Mouse (Mus musculus) hindbrain, embryonic 15.5 days (tissue): ENCODE results near the gene Pou2f2. TPM values are rescaled to one million over a fixed set of nuclear protein-coding genes. Genes with fewer than 3 reads are reported as not detected.

ENCODE experiments used
- ATAC-seq: fragments of 200-750 bp; cut with Nextera tagmentation; 2 replicates; pipeline ENCODE4 v1.8.0; 2017; ENCODE audit warnings: low read depth, moderate number of reproducible peaks, moderate TSS enrichment; ENCODE audit not compliant: low FRiP score
- H3K27ac ChIP-seq: fragments of 300-500 bp; sonication (generic); replicated peaks from 2 replicates; pipeline ENCODE4 v1.5.1; 2015; ENCODE audit warnings: mild to moderate bottlenecking, inconsistent platforms
- H3K27me3 ChIP-seq: fragments of 300-500 bp; sonication (generic); 2 replicates; pipeline ENCODE4 v1.6.1; 2015; ENCODE audit warnings: control low read depth, inconsistent platforms
- H3K36me3 ChIP-seq: fragments of 300-500 bp; sonication (generic); 2 replicates; pipeline ENCODE4 v1.6.1; 2015; ENCODE audit warnings: control low read depth, inconsistent platforms
- H3K4me1 ChIP-seq: fragments of 300-500 bp; sonication (generic); replicated peaks from 2 replicates; pipeline ENCODE4 v1.6.1; 2015; ENCODE audit warnings: control low read depth, inconsistent platforms
- H3K4me2 ChIP-seq: fragments of 300-500 bp; sonication (generic); 2 replicates; pipeline ENCODE4 v1.6.1; 2015; ENCODE audit warnings: moderate library complexity, mild to moderate bottlenecking, inconsistent platforms
- H3K4me3 ChIP-seq: fragments of 300-500 bp; sonication (generic); 2 replicates; pipeline ENCODE4 v1.5.1; 2015; ENCODE audit warnings: mild to moderate bottlenecking, inconsistent platforms
- H3K9ac ChIP-seq: fragments of 300-500 bp; sonication (generic); 2 replicates; pipeline ENCODE4 v1.6.1; 2015; ENCODE audit warnings: inconsistent platforms
- H3K9me3 ChIP-seq: fragments of 300-500 bp; sonication (generic); 2 replicates; pipeline ENCODE4 v1.6.1; 2016; ENCODE audit warnings: control low read depth, inconsistent platforms
- WGBS: fragments of 180-500 bp; shearing (Covaris S2); methylation state at CpG from one replicate; pipeline ENCODE4 v1.1.7; 2015; 5-methylcytosine and 5-hydroxymethylcytosine counted together
- polyA plus RNA-seq: library from polyadenylated mRNA; unstranded; fragments of >200 nt; fragmentation: Nextera tagmentation; extraction: Ambion mirVana; gene quantifications from 2 replicates; pipeline ENCODE4 v1.2.1, GENCODE M21; 2015

Pou2f2 gene
- polyA plus RNA-seq, 1 experiment from 2014 or later = 33.4 TPM

DNA sequence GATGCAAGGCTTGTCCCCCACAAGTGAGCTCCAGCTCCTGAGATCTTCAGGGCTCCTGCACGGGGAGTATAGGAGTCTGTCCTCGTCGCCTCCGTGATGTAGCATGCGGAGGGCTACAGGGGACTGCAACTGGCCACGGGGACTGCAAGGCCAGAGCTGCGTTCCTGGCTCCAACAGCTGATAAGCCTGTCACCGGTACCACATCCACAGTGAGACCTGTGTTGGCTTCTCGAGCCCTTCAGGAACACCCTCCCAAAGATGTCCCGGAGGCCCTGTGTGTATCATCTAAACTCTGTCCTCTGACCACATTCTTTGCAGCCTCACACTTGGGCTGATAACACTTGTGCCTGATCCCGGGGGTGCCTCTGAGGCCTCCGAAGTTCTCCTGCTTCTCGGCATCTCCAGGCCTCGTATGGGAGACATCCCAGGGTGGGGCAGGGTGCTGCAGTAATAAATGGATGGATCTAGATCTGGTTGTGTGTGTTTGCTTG lies 23.3 kb downstream of the Pou2f2 start:
- Histone ChIP-seq H3K36me3 (no peaks in the 10 kb centered on the region), H3K4me1 (peaks cover 48% of the 10 kb centered on the region), H3K9me3 (no peaks in the 10 kb centered on the region), H3K4me2 (no peak overlapping the region), H3K4me3 (no peak overlapping the region), H3K9ac (no peak overlapping the region), H3K27me3 (no peaks in the 10 kb centered on the region), H3K27ac (no peak overlapping the region)
- no peak for ATAC-seq
- 42% methylated on average over 14 of the region's 14 CpGs for whole genome bisulfite sequencing

DNA sequence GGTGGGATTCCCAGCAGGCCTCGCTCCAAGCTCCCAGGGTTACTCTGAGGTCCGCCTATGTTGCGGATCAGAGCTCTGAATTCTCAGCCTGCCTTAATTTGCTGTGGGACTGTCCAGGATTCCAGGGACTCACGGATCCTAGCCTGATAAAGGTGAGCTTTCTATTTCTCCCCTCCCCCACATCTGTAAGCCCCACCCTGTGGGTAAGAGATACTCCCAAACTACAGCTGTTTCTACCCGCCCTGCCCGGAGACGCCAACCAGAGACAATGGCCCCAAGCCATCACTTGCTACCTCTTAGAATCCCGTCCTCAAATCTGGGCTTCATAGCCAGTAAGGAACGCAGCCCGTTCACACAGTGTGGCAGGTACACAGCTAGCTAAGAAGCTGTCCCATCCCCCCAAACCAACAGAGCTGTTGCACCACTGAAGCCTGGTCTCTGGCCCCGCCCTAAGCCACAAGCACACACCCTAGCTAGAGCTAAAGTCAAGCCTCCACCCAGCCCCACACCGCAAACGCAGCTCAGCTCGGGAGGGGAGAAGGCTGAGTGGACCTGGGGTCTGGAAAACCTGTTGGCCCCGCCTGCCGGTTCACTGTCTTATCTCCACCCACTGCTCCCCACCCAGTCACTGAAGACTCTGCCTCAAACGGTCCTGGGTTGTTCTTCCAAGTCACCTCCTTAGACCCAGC lies 23.9 kb downstream of the Pou2f2 start:
- Histone ChIP-seq H3K27ac (0 out of 2 replicates have a peak overlapping the region, but pooled peaks have one; percentile 83), H3K9ac (0 out of 2 replicates have a peak overlapping the region, but pooled peaks have one; percentile 13)

DNA sequence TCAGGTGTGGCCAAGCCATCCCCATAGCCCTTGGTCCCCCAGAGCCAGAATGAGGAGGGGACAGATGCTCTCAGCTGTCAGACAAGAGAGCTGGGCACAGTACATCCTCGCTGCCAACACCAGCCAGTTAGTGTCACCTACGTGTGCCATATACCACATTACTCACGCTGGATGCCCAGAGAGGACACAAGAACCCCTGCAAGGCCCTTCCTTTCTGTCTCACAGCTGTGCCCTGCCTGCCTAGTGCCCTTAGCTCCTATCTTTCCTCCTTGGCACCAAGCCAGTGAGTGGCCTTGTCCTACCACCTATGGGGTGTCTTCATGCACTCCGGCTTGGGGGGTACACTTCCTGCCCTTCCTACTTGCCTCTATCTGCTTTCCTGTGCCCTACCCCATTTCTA lies 24.9 kb downstream of the Pou2f2 start:
- Histone ChIP-seq H3K4me1 (peaks cover 64% of the 10 kb centered on the region), H3K36me3 (no peaks in the 10 kb centered on the region)
- WGBS = 62% methylated on average over 4 of the region's 4 CpGs

More for the DNA sequence above, 23.9 kb downstream of the Pou2f2 start:
- Histone ChIP-seq H3K36me3 (no peaks in the 10 kb centered on the region), H3K27me3 (no peaks in the 10 kb centered on the region), H3K4me2 (0 out of 2 replicates have a peak overlapping the region, but pooled peaks have one; percentile 3), H3K9me3 (no peaks in the 10 kb centered on the region), H3K4me3 (no peak overlapping the region), H3K4me1 (peaks cover 54% of the 10 kb centered on the region)
- 20% methylated on average over 17 of the region's 17 CpGs for WGBS
- ATAC-seq = no peak

DNA sequence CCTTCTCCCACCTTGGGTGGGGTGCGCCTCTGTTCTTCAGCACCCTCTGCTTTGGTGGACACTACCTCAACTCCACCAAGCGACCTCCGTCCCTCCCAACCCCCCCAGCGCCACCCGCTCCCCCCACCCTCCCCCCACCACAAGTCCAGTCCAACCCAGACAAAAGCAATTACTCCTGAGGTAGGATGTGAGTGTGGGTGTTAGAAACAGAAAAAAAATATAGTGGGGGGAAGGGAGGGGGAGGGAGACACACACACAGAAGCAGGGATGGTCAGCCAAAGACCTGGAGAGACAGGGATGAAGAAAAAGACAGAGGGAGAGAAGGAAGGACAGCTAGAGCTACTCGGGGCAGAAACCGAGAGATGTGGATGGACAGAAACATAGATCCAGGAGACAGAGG lies 25.7 kb downstream of the Pou2f2 start:
- H3K27ac ChIP-seq = peak overlapping the region; percentile 83
- H3K4me1 ChIP-seq = peaks cover 66% of the 10 kb centered on the region
- no peak overlapping the region for H3K9ac ChIP-seq
- ATAC-seq = no peak
- 44% methylated on average over 7 of the region's 7 CpGs for WGBS
- peak overlapping the region; percentile 44 for H3K4me2 ChIP-seq
- no peaks in the 10 kb centered on the region for H3K9me3 ChIP-seq
- H3K27me3 ChIP-seq = no peaks in the 10 kb centered on the region
- 0 out of 2 replicates have a peak overlapping the region, but pooled peaks have one; percentile 23 for H3K4me3 ChIP-seq
- H3K36me3 ChIP-seq = no peaks in the 10 kb centered on the region

More for the DNA sequence above, 24.9 kb downstream of the Pou2f2 start:
- Histone ChIP-seq H3K27ac (peak overlapping the region; percentile 83), H3K9ac (no peak overlapping the region), H3K4me2 (peak overlapping the region; percentile 44; the same call in 1 of the 2 replicates), H3K27me3 (no peaks in the 10 kb centered on the region), H3K4me3 (no peak overlapping the region), H3K9me3 (no peaks in the 10 kb centered on the region)
- no peak for ATAC-seq

DNA sequence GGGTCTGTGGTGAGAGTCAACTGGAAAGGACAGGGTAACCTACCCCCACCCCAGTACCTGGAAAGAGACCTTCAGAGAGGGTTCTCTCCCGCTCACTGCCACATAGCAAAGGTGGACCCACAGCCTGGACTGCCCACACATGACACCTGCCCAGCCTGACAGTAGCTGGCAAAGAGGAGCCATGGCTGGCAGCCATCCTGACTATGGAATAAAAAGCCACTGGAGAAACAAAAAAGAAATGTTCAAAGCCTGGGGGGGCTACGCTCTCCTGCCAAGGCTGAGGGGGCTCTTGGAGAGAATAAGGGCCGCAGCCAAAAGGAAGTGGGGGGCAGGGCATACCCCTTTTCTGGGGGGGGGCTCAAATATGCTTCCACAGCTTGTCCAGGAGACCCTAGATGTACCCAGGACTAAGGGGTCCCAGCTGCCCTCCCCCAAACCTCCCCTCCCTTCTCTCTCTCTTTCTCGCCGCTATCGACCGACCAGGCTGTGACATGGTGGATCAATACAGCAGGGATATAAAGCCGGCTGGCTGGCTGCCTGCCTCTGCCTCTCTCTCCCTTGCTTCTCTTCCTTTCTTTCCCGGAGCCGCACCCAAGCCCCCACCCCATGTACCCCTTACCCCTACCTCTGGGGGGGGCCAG lies 27.5 kb downstream of the Pou2f2 start:
- Histone ChIP-seq H3K36me3 (no peaks in the 10 kb centered on the region), H3K9me3 (no peaks in the 10 kb centered on the region), H3K4me2 (peak overlapping the region; percentile 44), H3K4me3 (peak overlapping the region; percentile 23), H3K9ac (peak overlapping the region; percentile 37; the same call in 1 of the 2 replicates), H3K27me3 (no peaks in the 10 kb centered on the region), H3K27ac (peak overlapping the region; percentile 83), H3K4me1 (peaks cover 66% of the 10 kb centered on the region)
- WGBS = 31% methylated on average over 10 of the region's 10 CpGs
- ATAC-seq = peak; percentile 35

DNA sequence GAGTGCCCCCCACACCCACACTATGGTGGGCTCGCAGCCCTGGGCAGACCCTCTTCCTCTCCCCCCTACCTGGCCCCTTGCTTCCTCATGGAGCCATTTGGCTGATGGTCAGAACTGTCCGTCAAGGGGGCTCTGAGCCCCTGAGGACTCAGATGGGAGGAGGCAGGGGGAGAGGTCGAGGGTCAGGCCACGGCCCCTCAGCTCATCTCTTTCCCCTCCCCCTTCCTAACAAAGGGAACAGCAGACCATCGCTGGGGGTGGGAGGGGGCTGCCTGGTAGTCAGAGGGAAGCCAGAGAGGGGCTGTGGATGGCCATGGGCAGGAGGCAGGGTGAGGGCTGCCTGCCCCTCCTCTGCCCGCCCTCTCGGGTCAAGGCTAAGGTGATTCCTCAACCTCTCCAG lies 28.5 kb downstream of the Pou2f2 start:
- Histone ChIP-seq H3K36me3 (no peaks in the 10 kb centered on the region), H3K4me1 (peaks cover 66% of the 10 kb centered on the region), H3K9me3 (no peaks in the 10 kb centered on the region), H3K9ac (no peak overlapping the region), H3K4me2 (peak overlapping the region; percentile 44), H3K27ac (peak overlapping the region; percentile 83), H3K27me3 (no peaks in the 10 kb centered on the region), H3K4me3 (no peak overlapping the region)
- WGBS = 6% methylated on average over 6 of the region's 7 CpGs
- no peak for ATAC-seq

DNA sequence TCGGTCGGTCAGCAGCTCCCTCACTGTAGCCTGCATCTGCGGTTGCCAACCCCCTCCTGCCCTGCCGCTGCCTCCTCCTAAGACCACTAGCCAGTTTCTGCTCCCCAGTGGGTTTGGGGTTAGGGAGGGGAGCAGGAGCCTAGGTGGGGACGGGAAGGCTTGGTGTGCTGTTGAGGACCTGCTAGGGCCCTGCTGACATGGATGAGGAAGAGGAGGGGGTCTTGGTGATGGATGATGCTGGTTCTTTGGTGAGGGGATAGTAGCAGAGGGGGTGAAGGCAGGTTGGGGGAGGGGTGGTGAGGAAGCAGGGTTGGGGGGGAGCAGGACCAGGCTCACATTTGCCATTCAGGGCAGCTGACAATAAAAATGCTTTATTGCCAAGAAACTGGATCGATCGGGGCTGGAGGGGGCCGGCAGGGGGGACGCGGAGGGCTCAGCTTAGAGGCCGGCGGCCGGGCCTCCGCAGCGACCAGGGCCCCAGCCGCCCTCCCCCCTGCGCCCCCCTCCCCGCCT lies 29.3 kb downstream of the Pou2f2 start:
- Histone ChIP-seq H3K4me3 (no peak overlapping the region; the same call in 1 of the 2 replicates), H3K9me3 (no peaks in the 10 kb centered on the region), H3K27ac (peak overlapping the region; percentile 83), H3K36me3 (no peaks in the 10 kb centered on the region), H3K4me2 (peak overlapping the region; percentile 44), H3K27me3 (no peaks in the 10 kb centered on the region), H3K9ac (no peak overlapping the region), H3K4me1 (peaks cover 58% of the 10 kb centered on the region)
- ATAC-seq = peak; percentile 21; the same call in 1 of the 2 replicates
- WGBS = 3% methylated on average over 7 of the region's 18 CpGs

DNA sequence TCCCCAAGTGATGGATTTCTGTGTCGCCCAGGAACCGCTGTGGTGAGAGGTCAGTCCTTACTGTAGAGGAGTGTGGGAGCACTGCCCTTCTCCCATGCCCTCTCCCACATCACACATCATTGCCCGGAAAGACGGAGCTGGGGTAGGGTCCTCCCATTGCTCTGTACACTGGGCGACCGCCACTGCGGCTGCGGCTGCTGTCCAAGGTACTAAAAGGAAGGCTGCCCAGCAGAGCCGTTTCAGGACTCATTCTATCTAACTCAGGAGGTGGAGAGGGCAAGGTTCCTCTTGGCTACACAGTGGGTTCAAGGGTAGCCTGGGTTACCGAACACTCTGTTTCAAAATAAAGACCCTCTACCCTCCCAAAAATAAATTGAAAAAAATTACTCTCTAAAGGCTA lies 33.6 kb downstream of the Pou2f2 start:
- H3K9me3 ChIP-seq = no peaks in the 10 kb centered on the region
- peaks cover 15% of the 10 kb centered on the region for H3K4me1 ChIP-seq
- WGBS = 11% methylated on average over 10 of the region's 10 CpGs
- H3K36me3 ChIP-seq = no peaks in the 10 kb centered on the region
- H3K27ac ChIP-seq = no peak overlapping the region
- H3K9ac ChIP-seq = no peak overlapping the region
- H3K4me2 ChIP-seq = no peak overlapping the region
- ATAC-seq = no peak
- no peaks in the 10 kb centered on the region for H3K27me3 ChIP-seq
- no peak overlapping the region for H3K4me3 ChIP-seq

DNA sequence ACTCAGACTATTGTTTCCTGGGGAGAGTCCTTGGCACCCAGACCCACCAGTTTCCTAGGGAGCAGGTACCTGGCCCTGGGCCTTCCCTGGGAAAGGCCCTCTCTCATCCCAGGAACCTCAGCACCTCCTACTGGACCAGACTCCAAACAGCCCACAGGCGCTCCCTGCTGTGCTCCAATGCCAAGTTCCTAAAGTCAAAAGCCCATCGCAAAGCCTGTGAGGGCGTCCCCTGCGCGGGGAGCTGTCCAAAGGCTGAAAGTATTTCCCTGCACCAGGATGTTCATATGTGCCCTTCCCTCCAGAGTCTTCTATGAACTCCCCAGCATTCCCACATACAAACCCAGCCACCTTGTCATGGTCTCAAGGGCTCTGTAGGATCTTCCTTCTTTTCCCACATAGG lies 37.8 kb downstream of the Pou2f2 start:
- no peaks in the 10 kb centered on the region for H3K4me1 ChIP-seq
- no peak overlapping the region for H3K4me2 ChIP-seq
- no peaks in the 10 kb centered on the region for H3K36me3 ChIP-seq
- no peaks in the 10 kb centered on the region for H3K9me3 ChIP-seq
- H3K4me3 ChIP-seq = no peak overlapping the region
- 10% methylated on average over 5 of the region's 5 CpGs for WGBS
- no peak for ATAC-seq
- H3K9ac ChIP-seq = no peak overlapping the region
- no peaks in the 10 kb centered on the region for H3K27me3 ChIP-seq
- H3K27ac ChIP-seq = no peak overlapping the region

DNA sequence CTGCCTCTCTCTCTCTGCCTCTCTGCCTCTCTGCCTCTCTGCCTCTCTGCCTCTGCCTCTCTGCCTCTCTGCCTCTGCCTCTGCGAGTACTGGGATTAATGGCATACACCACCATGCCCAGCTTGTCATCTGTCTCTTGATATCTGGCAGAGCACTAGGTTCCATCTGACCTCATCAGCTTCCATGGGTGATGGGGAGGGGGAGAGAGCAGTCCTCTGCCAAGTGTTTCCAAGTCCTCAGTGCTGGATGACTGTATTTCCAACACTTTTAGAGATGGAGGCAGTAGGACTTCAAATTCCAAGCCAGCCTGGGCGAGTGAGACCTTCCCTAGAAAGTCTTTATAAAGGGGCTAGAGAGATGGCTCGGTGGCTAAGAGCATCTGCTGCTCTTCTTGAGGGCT lies 42.0 kb downstream of the Pou2f2 start:
- Histone ChIP-seq H3K27ac (no peak overlapping the region), H3K4me3 (no peak overlapping the region), H3K9ac (no peak overlapping the region), H3K4me1 (peaks cover 26% of the 10 kb centered on the region), H3K27me3 (no peaks in the 10 kb centered on the region), H3K4me2 (no peak overlapping the region), H3K9me3 (no peaks in the 10 kb centered on the region), H3K36me3 (no peaks in the 10 kb centered on the region)
- ATAC-seq = no peak
- 60% methylated on average over 3 of the region's 3 CpGs for WGBS

DNA sequence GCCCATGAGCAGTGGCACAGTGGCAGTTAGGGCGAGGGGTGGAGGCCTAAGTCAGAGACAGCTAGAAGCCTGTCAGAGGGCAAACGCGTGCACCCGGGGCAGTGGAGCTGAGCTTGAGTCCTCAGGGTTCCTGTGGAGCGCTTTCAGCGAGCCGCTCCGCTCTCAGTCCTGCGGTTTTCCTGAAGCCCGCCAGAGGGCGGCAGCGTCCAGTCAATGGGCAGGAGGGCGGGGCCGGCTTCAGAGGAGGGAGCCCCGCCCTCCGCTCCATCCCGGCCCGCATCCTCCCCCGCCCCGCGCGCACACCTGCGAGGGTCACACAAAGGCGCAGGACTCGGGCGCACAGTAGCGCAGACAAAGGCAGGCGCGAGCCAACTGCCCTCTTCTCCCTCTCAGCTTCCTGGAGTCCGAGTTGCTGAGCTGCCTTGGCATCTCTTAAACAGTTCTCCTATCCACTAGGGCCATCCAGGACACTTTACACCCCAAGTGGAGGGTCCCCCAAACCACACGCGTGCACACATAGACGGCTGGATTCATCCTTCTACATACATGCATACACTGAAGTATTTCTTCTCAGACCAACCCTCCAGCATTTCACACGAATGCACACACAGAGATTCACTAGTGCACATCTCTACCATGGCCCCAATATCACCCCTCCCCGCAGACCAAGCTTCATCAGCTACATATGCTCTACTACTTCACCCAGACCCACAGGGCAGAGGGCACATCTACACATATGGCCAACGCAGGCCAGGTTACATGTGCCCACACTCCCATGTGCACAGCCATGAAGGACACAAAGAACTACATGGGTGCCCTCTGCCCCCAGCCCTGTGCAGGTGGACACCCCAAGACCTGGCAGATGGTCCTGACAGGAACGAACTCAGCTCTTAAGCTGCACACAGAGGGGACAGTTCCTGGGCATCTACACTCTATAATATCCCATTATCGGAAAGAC lies 46.2 kb downstream of the Pou2f2 start:
- 7% methylated on average over 37 of the region's 38 CpGs for WGBS
- peak overlapping the region; percentile 28 for H3K9ac ChIP-seq
- peak overlapping the region; percentile 28 for H3K4me3 ChIP-seq
- no peaks in the 10 kb centered on the region for H3K9me3 ChIP-seq
- H3K4me1 ChIP-seq = peaks cover 32% of the 10 kb centered on the region
- H3K4me2 ChIP-seq = peak overlapping the region; percentile 57
- no peaks in the 10 kb centered on the region for H3K36me3 ChIP-seq
- peak overlapping the region; percentile 43 for H3K27ac ChIP-seq
- peak; percentile 69 for ATAC-seq
- H3K27me3 ChIP-seq = 0 out of 2 replicates have a peak, but pooled peaks cover 4% of the 10 kb centered on the region
